Mouse (Mus musculus): ENCODE measurements around the gene Decr2. TPM values are rescaled to one million over a fixed set of nuclear protein-coding genes. Genes with fewer than 3 reads are reported as not detected.
"Not testable (repeated sequence)": the region's sequence is repeated elsewhere in the genome, so short reads cannot be mapped to it uniquely, and the experiment has no call there.

Decr2 gene
- total RNA-seq, 2 experiments from 2014 or later, result 14.4 to 16.7 TPM

DNA sequence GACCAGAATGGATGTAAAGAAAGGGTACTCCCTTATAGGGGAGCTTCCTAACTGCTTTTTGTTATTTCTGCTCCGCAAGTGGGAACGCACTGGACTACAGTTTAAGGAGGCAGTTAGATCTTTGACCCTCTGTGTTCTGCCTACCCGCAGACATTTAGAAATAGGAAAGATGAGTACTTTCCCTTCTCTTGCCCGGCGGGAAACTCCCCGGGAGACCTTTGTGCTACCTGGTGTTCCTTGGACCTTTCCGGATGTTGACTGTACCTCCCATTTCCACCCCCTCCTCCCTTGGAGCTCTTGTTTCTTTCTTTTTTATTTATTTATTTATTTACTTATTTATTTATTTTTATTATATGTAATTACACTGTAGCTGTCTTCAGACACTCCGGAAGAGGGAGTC, 23.9 kb upstream of the Decr2 start:
- no peak for DNase-seq
- intact Hi-C loops (cut with DNase I), result no loop called here

DNA sequence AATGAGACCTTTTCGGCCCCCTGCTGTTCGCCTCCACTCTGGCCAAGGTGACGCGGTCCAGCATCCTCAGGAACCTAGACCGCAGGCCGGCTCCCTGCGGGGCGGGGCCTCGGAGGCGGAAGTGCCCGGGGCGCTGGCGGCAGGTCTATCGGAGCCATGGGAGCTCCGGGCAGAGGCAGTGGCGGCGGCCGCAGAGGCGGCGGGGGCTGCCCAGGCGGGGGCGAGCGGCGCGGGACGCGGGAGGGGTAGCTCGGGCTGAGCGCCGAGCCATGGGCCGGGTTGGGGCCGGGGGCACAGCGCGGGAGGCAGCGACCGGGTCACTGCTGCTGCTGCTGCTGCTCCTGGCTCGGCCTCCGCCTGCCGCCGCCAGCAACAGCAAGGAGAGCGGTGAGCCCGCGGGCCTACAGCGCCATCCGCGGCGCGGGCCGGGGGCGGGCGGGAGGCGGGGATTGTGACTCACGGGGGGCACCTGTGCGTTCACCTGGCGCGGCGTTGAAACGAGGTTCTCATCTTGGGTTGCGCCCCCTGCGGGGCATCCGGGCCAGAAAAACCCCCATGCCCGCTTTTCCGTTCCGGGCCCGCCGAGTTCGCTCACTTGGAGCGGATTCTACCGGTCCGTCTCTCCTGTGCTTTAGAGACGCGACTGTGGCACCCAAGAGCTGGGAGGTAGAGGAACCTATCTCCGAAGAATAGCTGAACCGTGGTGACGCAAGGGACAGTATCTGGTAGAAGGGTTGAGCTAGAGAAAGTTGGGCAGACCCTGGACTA, 23.2 kb upstream of the Decr2 start, which contains the start of gene Tmem8:
TSS of gene Tmem8 (plus strand) at position 119 of the 768 bp plus-strand sequence.
- peak; percentile 64 to 65 for DNase-seq
- intact Hi-C loops (cut with DNase I), result no loop called here

DNA sequence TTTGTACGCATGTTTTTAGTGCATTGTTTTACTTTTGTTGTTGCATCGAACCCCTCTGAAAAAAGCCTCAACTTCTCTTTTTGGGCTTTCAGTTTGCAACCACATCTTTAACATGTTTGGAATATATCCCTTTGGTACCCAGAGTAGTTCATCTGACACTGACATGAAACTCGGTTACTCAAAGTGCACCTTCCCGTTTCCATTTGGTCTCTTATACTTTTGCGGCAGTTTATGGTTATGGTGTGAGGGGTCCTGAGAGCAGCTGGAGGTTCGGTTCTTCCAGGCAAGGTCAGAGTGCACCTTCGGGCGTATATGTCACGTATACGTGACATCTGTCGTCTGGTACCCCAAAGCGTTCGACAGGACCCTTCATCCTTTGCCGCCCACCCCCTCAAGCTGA, 22.6 kb upstream of the Decr2 start:
- intact Hi-C loops (cut with DNase I), result no loop called here
- DNase-seq, result no peak

DNA sequence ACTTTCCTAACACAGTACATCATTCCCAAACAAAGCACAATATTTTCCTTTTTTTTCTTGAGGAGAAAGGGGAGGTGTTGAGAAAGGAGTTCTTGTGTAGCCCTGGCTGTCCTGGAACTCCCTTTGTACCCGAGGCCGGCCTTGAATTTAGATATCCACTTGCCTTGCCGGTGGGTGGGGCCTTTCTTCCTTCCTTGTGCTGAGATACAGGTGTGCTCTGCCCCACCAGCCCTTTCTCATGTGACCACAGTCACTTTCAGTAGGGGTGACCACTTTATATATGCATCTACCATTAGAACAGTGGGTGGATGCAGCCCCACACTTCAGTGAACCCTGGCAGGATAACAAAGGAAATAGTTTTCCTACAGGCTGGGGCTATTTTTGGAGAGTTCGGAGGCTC, 21.6 kb upstream of the Decr2 start:
- intact Hi-C loops (cut with DNase I), result no loop called here

DNA sequence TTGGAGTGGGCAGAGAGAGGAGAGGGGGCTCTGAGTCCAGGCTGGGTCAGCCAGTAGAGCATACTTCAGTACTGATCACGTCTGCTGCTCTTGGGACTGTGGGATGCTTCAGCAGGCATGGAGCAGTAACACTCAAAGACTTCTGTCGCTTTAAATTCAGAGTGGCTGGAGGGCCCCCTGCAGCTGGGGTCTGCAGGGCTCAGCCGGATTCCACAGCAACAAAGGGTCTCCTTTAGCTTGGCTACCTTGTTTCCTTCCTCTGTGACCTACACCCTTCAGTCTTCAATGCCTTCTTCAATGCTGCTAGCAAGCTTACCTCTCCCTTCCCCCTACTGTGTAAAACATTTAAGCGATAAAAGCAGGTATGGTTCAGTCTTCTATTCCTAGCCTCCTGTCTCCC, 20.9 kb upstream of the Decr2 start:
- DNase-seq, result no peak
- intact Hi-C loops (cut with DNase I), result no loop called here

More for the DNA sequence above, 21.6 kb upstream of the Decr2 start:
- DNase-seq, result no peak

DNA sequence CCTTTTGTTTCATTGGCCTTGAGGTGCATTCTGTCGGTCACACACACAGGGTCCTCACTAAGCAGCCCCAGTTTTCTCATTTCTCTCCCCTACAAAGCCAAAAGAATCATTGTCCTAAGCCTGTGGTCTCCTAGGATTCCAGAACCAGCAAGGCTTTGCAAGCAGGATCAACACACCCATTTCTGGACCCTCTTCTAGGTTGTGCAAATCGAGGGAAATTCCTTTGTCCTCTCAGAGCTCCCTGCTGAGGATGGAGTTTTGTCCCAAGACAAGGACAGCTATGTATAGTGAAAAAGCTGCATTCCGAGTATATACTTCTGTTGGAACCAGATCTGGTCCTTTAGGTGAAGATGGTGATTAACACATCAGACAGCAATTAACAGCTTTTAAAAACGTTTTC, 20.0 kb upstream of the Decr2 start:
- intact Hi-C loops (cut with DNase I), result no loop called here
- DNase-seq, result no peak

DNA sequence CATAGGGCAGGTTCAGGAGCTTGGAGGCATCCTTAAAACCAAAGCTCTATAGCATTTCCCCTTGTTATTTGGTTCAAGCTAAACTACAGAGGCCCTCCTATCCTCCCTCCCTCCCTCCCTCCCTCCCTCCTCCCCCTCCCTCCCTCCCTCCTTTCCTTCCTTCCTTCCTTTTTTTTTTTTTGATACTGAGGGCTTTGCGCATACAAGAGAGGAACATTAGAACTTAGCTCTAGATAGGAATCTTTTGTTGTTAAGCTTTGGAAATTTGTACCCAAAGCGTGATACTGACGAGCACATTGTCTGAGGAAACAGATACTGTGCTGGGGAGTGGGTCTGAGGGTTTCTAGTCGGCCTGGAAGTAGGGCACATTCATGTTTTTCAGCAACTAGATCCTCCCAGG, 15.5 kb upstream of the Decr2 start:
- intact Hi-C loops (cut with DNase I), result no loop called here
- DNase-seq, result no peak

DNA sequence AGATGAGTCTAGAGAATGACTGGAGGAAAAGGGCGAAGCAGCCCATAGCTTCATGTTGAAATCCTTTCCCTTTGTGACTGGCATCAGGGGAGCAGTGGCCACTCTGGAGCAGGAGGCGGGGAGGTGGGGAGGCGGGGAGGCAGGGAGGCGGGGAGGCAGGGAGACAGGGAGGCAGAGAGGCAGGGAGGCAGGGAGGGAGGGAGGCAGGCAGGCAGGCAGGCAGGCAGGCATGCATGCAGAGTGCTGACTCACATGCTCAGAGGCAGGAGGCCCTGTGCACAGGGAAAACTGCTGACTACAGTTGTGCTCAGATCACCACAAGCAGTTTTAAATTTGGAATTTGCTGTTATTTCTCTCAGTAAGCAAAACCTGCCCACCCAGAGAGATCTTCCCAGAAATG, 11.3 kb upstream of the Decr2 start:
- intact Hi-C loops (cut with DNase I), result no loop called here
- no peak for DNase-seq

DNA sequence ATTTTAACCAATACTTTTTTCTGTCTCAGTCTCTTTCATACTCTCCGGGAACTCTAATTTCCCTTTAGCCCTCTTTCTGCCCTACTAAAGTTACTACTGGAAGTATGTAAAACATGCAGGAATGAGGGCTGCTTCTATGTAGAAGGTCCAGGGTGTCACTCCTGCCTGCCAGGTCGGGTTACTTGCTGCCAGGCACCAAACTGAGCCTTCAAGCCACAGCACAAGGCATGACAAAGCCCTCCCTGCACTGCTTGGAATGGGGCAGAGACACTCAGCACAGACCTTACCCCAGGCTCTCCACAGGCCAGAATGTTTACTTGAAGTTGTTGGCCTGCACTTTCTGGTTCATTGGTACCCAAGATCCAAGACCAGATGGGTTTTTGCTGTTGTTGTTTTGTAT, 10.0 kb upstream of the Decr2 start:
- DNase-seq, result no peak
- intact Hi-C loops (cut with DNase I), result no loop called here

DNA sequence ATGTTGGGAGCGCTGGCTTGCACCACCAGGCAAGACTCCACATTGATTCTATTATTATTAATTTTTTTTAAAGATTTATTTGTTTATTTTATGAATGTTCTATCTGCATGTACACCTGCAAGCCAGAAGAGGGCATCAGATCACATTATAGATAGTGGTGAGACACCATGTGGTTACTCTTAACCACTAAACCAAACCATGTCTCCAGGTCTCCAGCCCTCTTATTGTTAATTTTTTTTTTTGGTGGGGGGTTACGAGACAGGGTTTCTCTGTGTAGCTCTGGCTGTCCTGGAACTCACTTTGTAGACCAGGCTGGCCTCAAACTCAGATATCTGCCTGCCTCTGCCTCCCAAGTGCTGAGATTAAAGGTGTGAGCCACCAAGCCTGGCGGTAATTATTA, 9.2 kb upstream of the Decr2 start:
- intact Hi-C loops (cut with DNase I), result not testable (repeated sequence)
- DNase-seq, result peak in 1 of 2 experiments; percentile 38

DNA sequence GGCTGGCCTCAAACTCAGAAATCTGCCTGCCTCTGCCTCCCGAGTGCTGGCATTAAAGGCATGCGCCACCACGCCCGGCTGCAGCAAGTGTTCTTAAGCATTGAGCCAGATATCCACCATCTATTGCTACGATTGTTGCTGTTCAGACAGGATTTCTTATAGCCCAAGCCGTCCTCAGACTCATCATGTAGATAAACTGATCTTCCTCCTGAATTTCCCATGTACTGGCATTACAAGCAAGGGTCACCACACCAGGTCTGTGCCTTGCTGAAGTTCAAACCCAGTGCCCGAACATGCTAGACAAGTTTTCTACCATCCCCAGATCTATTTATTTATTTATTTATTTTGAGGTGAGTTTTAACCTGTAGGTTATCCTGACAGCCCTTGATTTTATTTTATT, 8.3 kb upstream of the Decr2 start:
- DNase-seq, result no peak
- intact Hi-C loops (cut with DNase I), result no loop called here

DNA sequence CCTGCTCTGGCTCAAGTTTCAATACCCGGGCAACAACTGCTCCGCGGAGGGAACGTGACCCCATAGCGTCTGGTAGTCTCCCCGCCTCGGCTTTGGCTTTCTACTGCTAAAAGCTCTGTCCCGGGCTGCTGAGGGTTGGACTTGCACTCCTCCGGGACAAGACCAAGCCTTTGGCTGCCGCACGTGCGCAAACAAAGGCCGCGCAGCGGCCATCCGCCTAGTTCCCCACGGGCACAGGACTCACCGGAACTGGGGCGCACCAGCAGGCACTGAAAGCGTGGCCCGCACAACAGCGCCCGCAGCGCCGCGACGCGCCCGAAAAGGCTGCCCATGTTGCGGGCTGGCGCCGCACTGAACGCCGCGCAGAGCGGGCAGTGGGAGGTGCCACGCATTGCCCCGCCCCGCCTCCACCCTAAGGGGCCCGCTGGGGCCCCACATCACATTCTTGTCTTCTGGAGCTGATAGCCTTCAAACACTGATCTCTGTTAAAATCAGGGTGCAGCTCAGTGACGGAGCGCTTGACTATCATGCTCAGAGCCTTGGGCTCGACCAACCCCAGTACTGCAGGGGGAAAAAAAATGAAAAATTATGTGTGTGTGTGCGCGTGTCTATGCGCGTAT, 5.1 kb upstream of the Decr2 start, which contains the start of gene Nme4:
TSS of gene Nme4 (minus strand) at position 482 of the 620 bp plus-strand sequence.
- DNase-seq, result peak; percentile 41 to 54
- intact Hi-C loops (cut with DNase I), result loop anchor here (2.0 kb wide), 1 partner anchor 26 kb away; the partner anchor contains the start of gene Rab11fip3

DNA sequence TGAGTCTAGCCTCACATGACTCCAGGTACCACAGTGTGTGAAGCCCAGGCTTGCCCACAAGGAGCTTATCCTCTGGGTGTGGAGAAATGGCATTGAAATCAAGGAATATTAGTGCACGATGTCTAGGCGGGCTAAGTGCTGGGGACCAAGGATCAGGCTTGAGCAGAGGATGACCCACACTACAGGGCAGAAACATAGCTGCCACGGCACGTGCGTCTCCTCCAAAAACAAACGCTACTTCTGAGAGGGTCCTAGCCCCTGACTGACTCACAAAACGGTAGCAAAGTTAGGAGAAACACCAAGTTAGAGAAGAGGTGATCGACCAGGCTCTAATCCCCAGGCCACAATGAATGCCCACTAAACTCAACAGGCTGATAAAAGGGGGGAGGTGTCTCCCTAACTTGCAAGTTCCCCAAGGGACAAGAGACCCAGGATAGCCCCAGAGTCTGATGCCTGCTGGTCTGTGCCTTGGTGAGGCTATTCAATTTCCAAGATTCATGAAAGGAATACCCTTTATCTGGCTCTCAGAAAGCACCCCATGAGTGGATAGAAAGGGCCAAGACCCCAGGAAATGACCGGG, 4.5 kb upstream of the Decr2 start:
- DNase-seq, result no peak
- intact Hi-C loops (cut with DNase I), result loop anchor here (2.0 to 5.0 kb wide), 2 partner anchors 26 to 202 kb away; partner anchors contain the start of gene Rab11fip3

DNA sequence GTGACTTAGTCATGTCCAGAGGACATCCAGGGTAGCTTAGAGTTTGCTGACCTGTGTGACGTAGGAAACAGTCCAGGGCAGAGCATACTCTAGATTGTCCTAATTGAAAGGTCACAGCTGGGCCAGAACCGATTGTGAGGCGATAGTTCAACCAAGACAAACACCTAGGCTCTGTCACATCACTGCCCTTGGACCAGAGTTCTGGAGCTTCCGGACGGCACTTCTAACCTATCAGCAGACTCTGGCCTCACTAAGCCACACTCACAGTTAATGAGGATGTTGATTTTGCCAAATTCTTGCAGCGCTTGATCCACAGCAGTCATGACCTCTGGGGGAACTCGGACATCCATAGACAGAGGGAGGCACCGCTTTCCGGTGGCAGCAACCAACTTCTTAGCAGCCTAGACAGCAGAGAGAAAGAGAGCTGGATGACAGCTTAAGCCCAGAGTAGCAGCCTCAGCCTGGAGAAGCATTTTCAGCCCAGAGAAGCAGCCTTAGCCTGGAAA, 3.0 kb downstream of the Decr2 start:
- intact Hi-C loops (cut with DNase I), result no loop called here

DNA sequence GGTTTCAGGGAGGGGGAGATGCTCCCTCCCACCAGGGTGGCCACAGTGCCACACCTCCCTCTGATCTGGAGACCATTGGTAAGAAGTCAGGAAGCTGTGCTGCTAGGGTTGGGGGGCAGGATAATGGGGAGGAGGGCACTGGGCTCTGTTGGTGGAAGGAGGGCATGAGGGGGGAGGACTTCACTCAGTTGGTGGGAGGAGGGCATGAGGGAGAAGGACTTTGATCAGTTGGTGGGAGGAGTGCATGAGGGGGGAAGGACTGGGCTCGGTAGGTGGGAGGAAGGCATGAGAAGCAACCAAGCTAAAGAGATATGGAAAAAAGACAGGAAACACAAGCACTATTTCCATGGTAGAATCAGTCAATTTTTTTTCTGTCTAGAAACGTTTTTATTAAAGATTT, 9.3 kb downstream of the Decr2 start:
- intact Hi-C loops (cut with DNase I), result no loop called here
- DNase-seq, result no peak

More for the DNA sequence above, 3.0 kb downstream of the Decr2 start:
- no peak for DNase-seq

DNA sequence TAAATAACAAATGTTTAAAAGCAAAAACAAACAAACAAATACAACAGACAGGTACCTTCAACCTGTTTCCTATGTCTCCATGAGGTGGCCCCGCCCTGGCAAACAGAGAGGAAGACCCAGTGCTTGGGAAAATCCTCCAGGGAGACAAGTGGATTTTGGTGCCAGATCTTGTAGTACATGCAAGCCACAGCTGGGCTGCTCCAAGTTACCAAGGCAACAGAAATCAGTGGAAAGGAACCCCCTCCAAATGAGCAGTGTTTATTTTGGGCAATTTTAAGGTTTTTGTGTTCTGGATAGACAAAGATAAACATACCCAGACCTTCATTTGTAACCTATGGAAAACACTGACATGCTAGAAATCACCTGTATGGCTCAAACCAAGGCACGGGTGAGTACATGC, 11.3 kb downstream of the Decr2 start:
- no peak for DNase-seq
- intact Hi-C loops (cut with DNase I), result no loop called here

DNA sequence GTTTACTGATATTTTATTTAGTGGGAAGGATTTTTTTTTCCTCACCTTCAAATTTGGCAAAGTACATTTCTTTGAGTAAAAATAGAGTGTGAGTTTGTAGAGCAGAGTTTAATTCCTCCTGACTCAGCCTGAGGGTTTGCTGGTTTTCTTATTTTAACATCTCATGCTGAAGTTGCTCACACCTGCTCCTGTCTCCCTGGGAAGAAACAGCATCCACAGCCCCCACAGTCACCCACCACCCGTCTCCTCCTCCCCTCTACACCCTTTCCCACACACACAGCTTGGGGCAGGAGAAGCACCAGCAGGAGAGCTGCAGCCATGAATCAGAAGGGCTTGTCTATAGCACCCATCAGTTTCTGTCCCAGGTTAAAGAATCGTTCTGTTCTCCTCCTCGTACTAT, 14.9 kb downstream of the Decr2 start:
- intact Hi-C loops (cut with DNase I), result no loop called here
- no peak for DNase-seq

DNA sequence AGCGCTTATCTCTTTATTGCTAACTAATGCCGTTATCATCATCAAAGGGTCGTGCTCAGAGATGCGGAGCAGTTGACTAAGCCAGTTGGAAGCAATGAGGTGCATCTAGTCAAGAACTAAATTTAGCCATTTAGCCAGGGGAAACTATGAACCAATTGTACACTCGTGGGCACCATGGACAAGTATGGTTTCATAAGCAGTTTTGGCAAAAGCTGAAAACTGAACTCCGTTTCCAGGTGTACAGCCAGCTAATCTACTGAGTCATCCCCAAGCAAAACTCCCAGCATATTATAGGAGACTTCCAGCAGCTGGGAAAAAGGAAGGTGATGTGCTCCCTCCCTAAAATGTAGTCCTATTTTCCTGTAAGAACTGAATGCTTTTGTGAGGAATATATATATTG, 20.0 kb downstream of the Decr2 start:
- no peak for DNase-seq
- intact Hi-C loops (cut with DNase I), result no loop called here

DNA sequence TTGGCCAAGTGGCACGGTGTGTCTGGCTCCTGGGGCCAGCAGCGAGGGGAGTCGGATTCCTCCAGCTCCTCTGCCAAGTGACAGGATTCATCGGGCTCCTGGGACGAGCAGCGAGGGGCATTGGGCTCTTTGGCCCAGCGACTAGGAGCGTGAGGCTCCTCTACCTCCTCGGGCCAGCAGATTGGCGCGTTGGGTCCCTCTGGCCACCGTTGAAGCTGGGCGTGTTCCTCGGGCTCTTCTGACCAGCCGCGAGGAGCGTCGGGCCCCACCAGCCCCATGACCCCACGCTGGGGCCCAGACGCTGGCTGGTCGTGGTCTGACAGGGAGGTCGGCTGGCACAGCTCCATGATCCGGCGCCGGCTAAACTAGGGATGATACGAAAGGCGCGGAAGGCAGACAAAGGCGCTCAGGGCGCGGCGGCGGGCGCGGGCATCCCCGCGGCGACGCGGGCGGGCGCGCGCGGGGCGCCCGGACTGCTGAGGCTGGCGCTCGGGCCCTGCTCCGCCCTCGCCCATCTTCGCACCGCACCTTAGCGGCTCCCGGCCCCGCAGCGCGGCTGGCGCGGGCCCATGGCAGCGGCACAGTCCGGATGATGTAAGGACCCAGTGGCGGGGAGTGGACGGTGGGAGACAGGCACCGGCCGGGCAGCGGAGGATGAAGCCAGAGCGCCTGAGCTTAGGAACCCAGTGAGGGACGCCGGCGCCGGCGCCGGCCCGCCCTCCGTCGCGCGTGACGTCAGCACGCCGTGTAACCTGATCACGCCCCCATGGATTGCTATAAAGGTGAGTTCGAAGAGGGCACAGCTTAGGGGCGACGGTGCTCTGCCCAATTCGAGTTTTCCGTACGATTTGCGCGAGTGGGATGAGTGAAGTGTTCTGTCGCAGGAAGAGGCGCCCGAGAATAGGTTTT, 21.1 kb downstream of the Decr2 start, which contains the start of gene Rab11fip3:
TSS of gene Rab11fip3 (minus strand) at position 725 of the 909 bp plus-strand sequence.
- intact Hi-C loops (cut with DNase I), result loop anchor here (2.0 kb wide), 2 partner anchors 26 to 28 kb away; partner anchors contain the start of gene Nme4
- peak; percentile 84 to 87 for DNase-seq

Data from heart, postnatal 10 days (tissue).